Mouse (Mus musculus) olfactory bulb, adult 2 months (tissue): ENCODE data around the gene Arpc5.

Experiments
- CTCF ChIP-seq: fragments of 200-500 bp; IDR thresholded peaks from 2 replicates; pipeline ENCODE4 v1.5.1; 2012; ENCODE audit warnings: low read depth, mild to moderate bottlenecking, low read length, moderate library complexity; ENCODE audit not compliant: insufficient read depth
- POLR2A ChIP-seq: fragments of 200-500 bp; IDR thresholded peaks from 2 replicates; pipeline ENCODE4 v1.6.1; 2012; ENCODE audit warnings: mild to moderate bottlenecking, low read depth, low read length, moderate library complexity; ENCODE audit not compliant: insufficient read depth

DNA sequence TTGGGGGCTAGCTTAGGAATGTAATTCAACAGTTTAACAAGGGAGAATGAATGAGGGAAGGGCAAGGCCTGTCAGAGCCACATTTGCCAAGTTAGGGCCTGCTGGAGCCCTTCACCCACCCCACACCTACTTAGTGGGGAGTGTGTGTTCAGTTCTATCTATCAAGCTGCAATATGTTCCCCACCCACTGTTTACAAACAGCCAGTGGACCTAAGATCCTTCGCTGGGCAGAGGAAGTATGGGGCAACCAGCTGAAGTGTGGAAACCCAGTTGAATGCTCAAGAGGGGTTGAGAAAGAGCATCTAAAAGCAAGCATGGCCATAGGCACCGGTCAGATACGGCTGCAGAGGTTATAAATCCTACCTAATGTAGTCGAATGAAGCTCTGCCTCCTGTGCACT lies 20.6 kb downstream of the Arpc5 start:
- TF ChIP-seq POLR2A (no peak), CTCF (no peak)
